Mouse (Mus musculus): ENCODE measurements around the gene Cep131. TPM values are rescaled to one million over a fixed set of nuclear protein-coding genes. Genes with fewer than 3 reads are reported as not detected.

Cep131 gene
- total RNA-seq, 2 experiments from 2014 or later, result 52.2 to 87.4 TPM

DNA sequence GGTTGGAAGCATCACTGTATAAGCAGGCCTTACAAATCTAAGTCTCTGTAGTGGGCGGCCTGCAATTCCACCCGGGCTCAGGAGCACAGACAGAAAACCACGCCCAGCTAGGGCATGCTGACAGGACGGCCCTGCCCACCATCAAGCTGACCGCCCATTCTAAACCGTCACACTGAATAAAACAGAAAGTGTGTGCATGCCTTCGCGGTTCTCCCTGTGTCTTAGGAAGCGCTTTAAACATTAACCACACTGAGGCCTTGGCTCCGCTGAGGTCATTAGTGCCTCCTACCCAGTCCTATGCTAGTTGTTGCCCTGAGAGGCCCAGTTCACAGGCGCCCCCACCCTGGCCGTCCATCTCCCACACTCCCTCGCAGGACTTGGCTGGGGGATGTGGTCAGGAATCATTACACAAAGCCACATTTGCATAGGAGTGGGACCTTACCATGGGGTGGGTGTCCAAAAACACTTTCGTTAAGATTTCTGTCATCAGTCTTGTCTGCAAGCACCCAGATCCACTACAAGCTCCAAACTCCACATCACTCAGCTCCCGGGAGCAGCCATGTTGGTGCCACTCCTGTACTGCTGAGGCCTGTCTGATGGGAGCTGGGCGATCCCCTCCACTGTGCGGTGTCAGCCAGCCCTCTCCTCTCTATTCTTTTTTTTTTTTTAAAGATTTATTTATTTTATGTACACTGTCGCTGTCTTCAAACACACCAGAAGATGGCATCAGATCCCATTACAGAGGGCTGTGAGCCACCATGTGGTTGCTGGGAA, 58.1 kb downstream of the Cep131 start:
- no peak for DNase-seq

DNA sequence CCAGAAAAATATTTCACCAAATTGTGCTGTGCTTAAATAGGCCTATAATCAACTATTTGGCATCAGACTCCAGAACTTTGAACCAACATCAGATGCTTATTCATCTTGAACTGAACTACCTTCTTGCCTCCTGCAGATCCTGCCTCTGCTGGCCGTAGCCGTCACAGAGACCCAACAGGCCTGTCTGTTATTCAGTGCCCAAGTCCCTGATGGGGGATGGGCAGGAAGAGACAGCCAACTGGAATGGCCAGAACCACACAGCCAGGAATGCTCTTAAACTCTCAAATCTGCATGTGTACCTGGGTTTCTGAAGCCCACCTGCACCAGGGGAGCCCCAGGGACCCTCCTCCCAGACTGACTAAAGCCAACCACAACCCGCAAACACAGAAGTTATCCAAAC, 59.7 kb downstream of the Cep131 start:
- DNase-seq, result no peak

DNA sequence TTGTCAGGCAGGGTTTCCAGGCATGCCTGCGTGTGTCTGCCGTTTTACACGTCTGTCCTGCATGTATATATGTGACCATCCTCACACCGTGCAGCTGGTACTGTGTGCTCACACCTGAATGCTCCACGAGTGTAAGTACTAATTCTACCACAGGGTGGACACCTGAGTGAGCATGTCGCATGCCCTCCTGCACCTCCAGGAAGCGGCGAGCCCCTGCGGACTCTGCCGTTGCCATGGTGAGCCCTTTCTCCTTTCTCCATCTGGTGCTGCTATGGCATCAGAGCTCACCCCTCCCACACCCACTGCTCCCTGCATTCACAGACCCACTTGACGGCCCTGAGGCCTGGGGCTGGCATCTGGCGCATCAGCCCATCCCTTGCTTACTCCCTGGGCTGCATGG, 63.8 kb downstream of the Cep131 start:
- DNase-seq, result no peak

DNA sequence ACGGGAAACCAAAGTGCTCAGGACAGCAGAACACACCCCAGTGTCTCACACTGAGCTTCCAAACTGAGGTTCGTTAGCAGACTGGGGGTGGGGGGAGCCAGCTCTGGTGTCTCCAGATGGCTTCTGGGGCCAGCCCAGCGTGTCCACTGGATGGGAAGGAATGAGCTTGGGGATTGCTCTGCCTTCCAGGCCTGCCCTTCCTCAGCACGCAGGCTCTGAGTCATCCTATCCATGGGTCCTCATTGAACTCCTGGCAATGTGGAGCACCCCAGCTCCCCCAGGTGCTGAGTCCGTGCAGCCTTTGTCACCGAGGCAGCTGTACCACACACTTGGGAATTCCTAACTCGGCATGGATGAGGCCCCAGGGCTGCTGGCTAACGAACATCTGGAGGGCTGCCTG, 64.4 kb downstream of the Cep131 start:
- DNase-seq, result no peak

DNA sequence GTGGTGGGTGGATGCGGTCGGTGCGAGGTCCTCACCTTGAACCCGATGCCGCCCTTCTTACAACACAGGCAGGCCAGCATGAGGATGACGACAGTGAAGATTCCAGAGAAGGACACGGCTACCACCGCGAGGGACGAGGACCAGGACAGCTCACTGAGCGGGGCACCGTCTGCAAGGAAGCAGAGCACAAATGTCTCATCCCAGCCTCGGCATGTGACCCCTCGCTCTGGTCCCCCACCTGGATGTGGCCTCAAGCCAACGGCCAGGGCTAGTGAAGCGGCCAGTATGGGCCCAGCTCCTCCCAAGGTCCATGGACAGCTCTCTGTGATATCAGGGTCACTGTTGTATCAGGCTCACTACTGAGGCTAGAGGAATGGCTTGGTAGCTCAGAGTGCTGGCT, 65.3 kb downstream of the Cep131 start:
- no peak for DNase-seq

DNA sequence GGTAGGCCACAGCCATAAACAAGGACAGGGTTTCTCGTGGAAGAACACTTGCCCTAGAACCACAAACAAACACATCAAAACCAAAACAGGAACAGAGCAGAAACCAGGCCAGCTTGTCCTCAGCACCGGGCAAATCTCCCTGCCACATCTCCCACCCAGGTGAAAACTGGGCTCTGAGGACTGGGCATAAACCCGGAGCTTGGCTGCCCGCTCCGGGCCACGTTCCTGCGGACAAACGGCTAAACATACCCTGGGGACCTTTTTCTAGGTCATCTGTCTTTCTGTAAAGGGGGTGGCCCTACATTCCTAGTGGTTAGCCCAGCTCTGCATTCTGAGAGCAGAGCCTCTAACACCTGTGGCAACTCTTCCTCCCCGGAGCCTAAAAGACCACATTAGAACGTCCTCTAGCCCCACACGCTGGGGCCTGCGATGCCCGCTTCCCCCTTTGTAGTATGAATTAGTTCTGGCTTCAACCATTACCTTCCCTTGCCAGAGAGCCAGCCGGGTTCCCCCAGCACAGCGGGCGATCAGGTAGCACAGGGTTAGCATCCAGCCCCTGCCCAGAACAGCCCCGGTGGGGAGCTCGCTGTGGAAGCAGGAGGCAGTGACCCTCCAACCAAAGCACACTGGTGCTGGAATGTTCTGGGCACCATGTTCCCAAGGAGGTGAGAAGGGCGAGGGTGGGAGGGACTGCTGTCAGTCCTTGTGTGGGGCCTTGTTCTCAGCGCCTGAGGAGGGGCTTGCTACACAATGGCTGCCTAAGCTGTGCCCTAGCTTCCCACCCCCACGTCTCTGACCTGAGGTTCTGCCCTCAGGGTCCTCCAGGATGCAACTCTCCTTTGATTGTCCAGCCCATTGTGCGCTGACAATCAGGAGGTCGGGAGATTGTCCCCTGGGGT, 66.8 kb downstream of the Cep131 start:
- DNase-seq, result no peak

DNA sequence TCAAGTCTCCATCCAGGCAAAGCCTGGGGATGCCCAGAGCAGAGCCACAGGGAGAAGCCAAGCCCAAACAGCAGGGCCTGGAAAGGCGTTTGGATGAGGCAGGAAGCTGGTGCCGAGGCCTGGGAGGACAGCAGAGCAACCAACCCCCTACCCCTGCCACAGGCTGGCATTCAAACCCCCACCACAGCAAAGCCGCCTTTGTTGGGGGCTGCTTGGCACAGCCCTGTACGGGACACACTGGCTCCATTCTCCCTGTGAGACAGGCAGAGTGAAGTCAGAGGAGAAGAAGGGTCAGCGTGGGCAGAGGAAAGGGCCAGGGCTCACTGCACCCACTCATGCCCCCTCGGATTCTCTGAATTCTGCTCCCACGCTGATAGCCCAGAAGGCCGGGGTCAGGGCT, 69.6 kb downstream of the Cep131 start:
- DNase-seq, result no peak

DNA sequence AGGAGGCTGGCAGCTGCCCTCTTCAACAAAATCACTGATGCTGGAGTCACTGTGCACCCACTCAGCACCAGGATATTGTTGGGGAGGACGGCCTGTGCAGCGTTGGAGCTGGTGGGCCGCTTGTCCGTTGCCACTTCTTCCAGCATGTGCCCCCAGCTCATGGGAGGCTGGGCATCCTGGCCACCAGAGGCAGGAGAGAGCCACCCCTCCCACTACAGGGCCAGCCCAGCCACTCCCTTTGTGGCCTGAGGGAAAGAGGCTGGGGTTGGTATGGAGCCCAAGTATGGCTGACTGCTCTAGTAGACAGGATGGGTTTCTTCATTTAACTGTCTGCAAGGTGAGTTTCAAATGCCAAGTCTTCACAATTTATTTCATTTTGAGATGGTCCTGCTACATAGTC, 71.9 kb downstream of the Cep131 start:
- DNase-seq, result no peak

Small RNA genes within 50 kb of the gene (microRNA-seq; reads per million reads assigned to microRNA genes)
- gene Gm25948 (not detected), gene Mir3065 (not detected), gene Mir338 (not detected)

Other genes with a start within 250 kb of the Cep131 start
- 10 to 100 TPM; 34.7 to 40.0 TPM for gene Chmp6, start 173.4 kb downstream of the Cep131 start, total RNA-seq (2021)
- 10 to 100 TPM; 18.9 to 21.3 TPM for gene Baiap2, start 144.1 kb downstream of the Cep131 start, total RNA-seq (2021)
- 10 to 100 TPM; 16.3 to 23.5 TPM for gene Aatk, start 39.7 kb downstream of the Cep131 start, total RNA-seq (2021)
- 10 to 100 TPM in 1 of 2 experiments, 1 to 10 TPM in 1; 9.0 to 13.2 TPM for gene Tepsin, start 11.9 kb upstream of the Cep131 start, total RNA-seq (2021)
- 10 to 100 TPM; 53.1 to 53.9 TPM for gene Ndufaf8, start 12.1 kb upstream of the Cep131 start, total RNA-seq (2021)
- gene Slc38a10, start 64.5 kb upstream of the Cep131 start, total RNA-seq (2021), result 100 to 1,000 TPM; 113 to 117 TPM
- 10 to 100 TPM; 13.8 to 20.5 TPM for gene Bahcc1, start 146.1 kb upstream of the Cep131 start, total RNA-seq (2021)